Mouse (Mus musculus) heart, postnatal 0 days (tissue): ENCODE data around the gene Emp1. TPM values are rescaled to one million over a fixed set of nuclear protein-coding genes. Genes with fewer than 3 reads are reported as not detected.

ENCODE experiments used
- ATAC-seq: fragments of 200-750 bp; cut with Nextera tagmentation; 2 replicates; pipeline ENCODE4 v1.8.0; 2017; ENCODE audit warnings: low read depth, moderate number of reproducible peaks, moderate library complexity; ENCODE audit not compliant: insufficient read depth
- DNase-seq: peaks from one replicate; pipeline ENCODE4 v3.0.0-alpha.2; 2016; ENCODE audit warnings: low spot score
- H3K27ac ChIP-seq: fragments of 300-500 bp; sonication (generic); 2 replicates; pipeline ENCODE4 v1.5.1; 2014; ENCODE audit warnings: low read depth, mild to moderate bottlenecking
- H3K27me3 ChIP-seq: fragments of 300-500 bp; sonication (generic); 2 replicates; pipeline ENCODE4 v1.6.1; 2014; ENCODE audit warnings: low read length, mixed read lengths; ENCODE audit not compliant: control insufficient read depth, insufficient read depth
- H3K36me3 ChIP-seq: fragments of 300-500 bp; sonication (generic); replicated peaks from 2 replicates; pipeline ENCODE4 v1.6.1; 2014; ENCODE audit warnings: low read length, mixed read lengths; ENCODE audit not compliant: control insufficient read depth, insufficient read depth
- H3K4me1 ChIP-seq: fragments of 300-500 bp; sonication (generic); 2 replicates; pipeline ENCODE4 v1.6.1; 2014; ENCODE audit warnings: antibody characterized with exemption; ENCODE audit not compliant: control insufficient read depth, insufficient read depth
- H3K4me2 ChIP-seq: fragments of 300-500 bp; sonication (generic); 2 replicates; pipeline ENCODE4 v1.6.1; 2014; ENCODE audit warnings: low read depth, mild to moderate bottlenecking, low read length, moderate library complexity
- H3K4me3 ChIP-seq: fragments of 300-500 bp; sonication (generic); 2 replicates; pipeline ENCODE4 v1.5.1; 2014; ENCODE audit warnings: low read depth, low read length
- H3K9ac ChIP-seq: fragments of 300-500 bp; sonication (generic); replicated peaks from 2 replicates; pipeline ENCODE4 v1.6.1; 2014; ENCODE audit warnings: low read depth, low read length, mixed read lengths
- H3K9me3 ChIP-seq: fragments of 300-500 bp; sonication (generic); replicated peaks from 2 replicates; pipeline ENCODE4 v1.6.1; 2016; ENCODE audit warnings: low read length; ENCODE audit not compliant: control insufficient read depth
- CTCF ChIP-seq: IDR thresholded peaks from 2 replicates; pipeline ENCODE4 v1.5.1; 2016; ENCODE audit warnings: antibody characterized with exemption, control low read depth, low read depth
- EP300 ChIP-seq: IDR thresholded peaks from 2 replicates; pipeline ENCODE4 v1.6.1; 2016; ENCODE audit warnings: antibody characterized with exemption, low read depth
- WGBS: fragments of 180-500 bp; shearing (Covaris S2); extraction: QIAGEN DNeasy Blood & Tissue Kit; methylation state at CpG from one replicate; pipeline ENCODE4 v1.1.7; 2014; 5-methylcytosine and 5-hydroxymethylcytosine counted together
- polyA plus RNA-seq: library from polyadenylated mRNA; unstranded; fragments of >200 nt; fragmentation: Nextera tagmentation; extraction: Ambion mirVana; gene quantifications from 2 replicates; pipeline ENCODE4 v1.2.1, GENCODE M21; 2015
- total RNA-seq: library from RNA; depleted of rRNA; stranded (reverse); fragments of >200 nt; gene quantifications from 2 replicates; pipeline ENCODE4 v1.2.3, GENCODE M21; 2014; ENCODE audit warnings: low replicate concordance

The Emp1 gene
- total and polyA plus RNA-seq, 2 experiments from 2014 or later = 45.0 to 674 TPM

- Histone ChIP-seq H3K36me3 (no peaks in the 10 kb centered on the region), H3K9me3 (no peaks in the 10 kb centered on the region), H3K4me1 (0 out of 2 replicates have a peak, but pooled peaks cover 3% of the 10 kb centered on the region), H3K27me3 (no peaks in the 10 kb centered on the region), H3K4me3 (no peak overlapping the region), H3K27ac (peak overlapping the region; percentile 68), H3K9ac (no peak overlapping the region), H3K4me2 (0 out of 2 replicates have a peak overlapping the region, but pooled peaks have one; percentile 8)
- ATAC-seq (peak; percentile 55), DNase-seq (peak; percentile 57)
- WGBS = 26% methylated on average over 5 of the region's 5 CpGs
- TF ChIP-seq EP300 = no peak; the same call in 1 of the 2 replicates
- TF ChIP-seq CTCF = peak; percentile 32
Measured at GRCm38 (mm10) chr6:135369551-135369968, 7.2 kb downstream of the Emp1 start.

DNA sequence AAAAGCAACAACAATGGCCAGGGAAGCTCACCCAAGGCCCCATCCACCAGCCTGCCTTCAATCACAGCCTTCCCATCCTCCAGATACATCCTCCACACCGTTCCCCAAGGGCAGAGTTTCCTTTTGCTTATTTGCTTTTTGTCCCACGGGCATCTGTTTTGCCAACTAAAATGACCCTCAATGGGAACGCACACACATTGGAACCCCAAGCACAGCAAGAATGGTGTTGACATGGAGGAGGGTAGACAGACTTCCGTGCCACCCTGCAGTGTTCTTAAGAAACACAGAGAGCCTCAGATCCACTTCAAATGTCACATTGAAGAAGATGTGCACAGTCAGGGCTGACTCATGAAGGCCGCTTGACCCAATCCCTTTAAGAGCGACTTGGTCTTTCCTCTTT, 8.6 kb downstream of the Emp1 start:
- WGBS = 61% methylated on average over 6 of the region's 6 CpGs
- Histone ChIP-seq H3K36me3 (no peaks in the 10 kb centered on the region), H3K9me3 (no peaks in the 10 kb centered on the region), H3K27ac (peak overlapping the region; percentile 46; the same call in 1 of the 2 replicates), H3K4me3 (no peak overlapping the region), H3K4me2 (no peak overlapping the region), H3K9ac (no peak overlapping the region), H3K27me3 (no peaks in the 10 kb centered on the region), H3K4me1 (no peaks in the 10 kb centered on the region)
- TF ChIP-seq EP300 (no peak), CTCF (no peak)
- DNase-seq (peak; percentile 33), ATAC-seq (0 out of 2 replicates have a peak, but pooled peaks have one; percentile 25)

- H3K4me2 ChIP-seq = no peak overlapping the region
- DNase-seq (no peak), ATAC-seq (no peak)
- no peak overlapping the region for H3K9ac ChIP-seq
- no peaks in the 10 kb centered on the region for H3K9me3 ChIP-seq
- H3K4me1 ChIP-seq = no peaks in the 10 kb centered on the region
- no peak overlapping the region for H3K27ac ChIP-seq
- 75% methylated on average over 8 of the region's 8 CpGs for WGBS
- no peak overlapping the region for H3K4me3 ChIP-seq
- TF ChIP-seq CTCF (no peak), EP300 (no peak)
- H3K27me3 ChIP-seq = no peaks in the 10 kb centered on the region
- peaks cover 4% of the 10 kb centered on the region; the same call in 1 of the 2 replicates for H3K36me3 ChIP-seq
Measured at GRCm38 (mm10) chr6:135373357-135373756, 11.0 kb downstream of the Emp1 start.

DNA sequence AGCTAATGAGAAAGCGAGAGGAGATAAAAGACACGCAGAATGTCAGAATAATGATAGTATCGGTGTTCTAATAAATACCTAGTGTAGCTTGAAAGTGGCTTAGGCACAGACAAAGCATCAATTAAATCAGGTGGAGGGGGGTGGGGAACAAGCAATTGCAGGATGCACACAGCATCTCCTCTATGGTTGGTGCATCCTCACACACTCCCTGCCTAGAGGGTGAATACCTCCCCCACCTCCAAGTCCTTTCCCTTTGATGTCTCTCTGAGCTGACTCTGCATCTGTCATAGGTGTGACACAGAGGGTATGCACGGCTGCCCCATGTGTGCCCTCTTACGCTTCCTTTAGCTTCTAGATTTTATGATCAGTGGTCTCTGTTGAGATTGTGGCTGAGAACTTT, 13.5 kb downstream of the Emp1 start:
- no peak for DNase-seq
- Histone ChIP-seq H3K4me1 (no peaks in the 10 kb centered on the region), H3K27me3 (no peaks in the 10 kb centered on the region), H3K9me3 (no peaks in the 10 kb centered on the region), H3K4me3 (no peak overlapping the region), H3K9ac (no peak overlapping the region), H3K27ac (no peak overlapping the region), H3K4me2 (no peak overlapping the region), H3K36me3 (peaks cover 21% of the 10 kb centered on the region)
- no peak for ATAC-seq
- no peak for TF ChIP-seq CTCF
- no peak for TF ChIP-seq EP300
- WGBS = 68% methylated on average over 5 of the region's 5 CpGs

- no peaks in the 10 kb centered on the region for H3K27me3 ChIP-seq
- no peaks in the 10 kb centered on the region for H3K4me1 ChIP-seq
- no peak for DNase-seq
Measured at GRCm38 (mm10) chr6:135376248-135376647, 13.9 kb downstream of the Emp1 start.

More at GRCm38 (mm10) chr6:135376248-135376647, 13.9 kb downstream of the Emp1 start:
- no peaks in the 10 kb centered on the region for H3K9me3 ChIP-seq
- WGBS = 70% methylated on average over 7 of the region's 7 CpGs
- H3K27ac ChIP-seq = no peak overlapping the region
- peaks cover 24% of the 10 kb centered on the region for H3K36me3 ChIP-seq
- no peak overlapping the region for H3K4me2 ChIP-seq
- no peak overlapping the region for H3K4me3 ChIP-seq
- no peak for TF ChIP-seq EP300
- no peak for TF ChIP-seq CTCF
- ATAC-seq = no peak
- no peak overlapping the region for H3K9ac ChIP-seq
